Mouse (Mus musculus) cerebellum, adult 11 months (tissue): ENCODE results near the gene Cep295nl.
"Not testable (repeated sequence)": the region's sequence is repeated elsewhere in the genome, so short reads cannot be mapped to it uniquely, and the experiment has no call there.

ENCODE experiments used
- DNase-seq: peaks from one replicate; pipeline ENCODE4 v3.0.0; 2022

Cep295nl gene

GRCm38 (mm10) chr11:118318678-118319077 is 23.6 kb downstream of the Cep295nl start:
- DNase-seq, result no peak

GRCm38 (mm10) chr11:118317129-118317528 is 25.2 kb downstream of the Cep295nl start:
- peak; percentile 29 for DNase-seq

GRCm38 (mm10) chr11:118316231-118316806 is 26.0 kb downstream of the Cep295nl start:
- DNase-seq, result no peak

GRCm38 (mm10) chr11:118312132-118312723 is 30.1 kb downstream of the Cep295nl start:
- no peak for DNase-seq

- not testable (repeated sequence) for DNase-seq
Measured at GRCm38 (mm10) chr11:118307962-118308361, 34.3 kb downstream of the Cep295nl start.

- not testable (repeated sequence) for DNase-seq
Measured at GRCm38 (mm10) chr11:118303959-118304358, 38.3 kb downstream of the Cep295nl start.

GRCm38 (mm10) chr11:118298810-118299209 is 43.5 kb downstream of the Cep295nl start:
- no peak for DNase-seq

- no peak for DNase-seq
Measured at GRCm38 (mm10) chr11:118297967-118298366, 44.3 kb downstream of the Cep295nl start.

GRCm38 (mm10) chr11:118295026-118295425 is 47.3 kb downstream of the Cep295nl start:
- DNase-seq, result no peak

- no peak for DNase-seq
Measured at GRCm38 (mm10) chr11:118292671-118293070, 49.6 kb downstream of the Cep295nl start.

GRCm38 (mm10) chr11:118289999-118290889 is 52.1 kb downstream of the Cep295nl start, which contains the start of gene Usp36:
Usp36 (minus strand) TSS chr11:118290244.
- peak; percentile 100 for DNase-seq

- DNase-seq, result no peak
Measured at GRCm38 (mm10) chr11:118289562-118289961, 52.7 kb downstream of the Cep295nl start.

- DNase-seq, result no peak
Measured at GRCm38 (mm10) chr11:118289037-118289511, 53.2 kb downstream of the Cep295nl start.

- no peak for DNase-seq
Measured at GRCm38 (mm10) chr11:118287573-118287972, 54.7 kb downstream of the Cep295nl start.

- DNase-seq, result no peak
Measured at GRCm38 (mm10) chr11:118286434-118286833, 55.9 kb downstream of the Cep295nl start.

- DNase-seq, result no peak
Measured at GRCm38 (mm10) chr11:118285791-118286190, 56.5 kb downstream of the Cep295nl start.
